Mouse (Mus musculus) lung, adult 2 months (tissue): Measurements from ENCODE around the gene 6030408B16Rik.

ENCODE experiments used
- CTCF ChIP-seq: fragments of 200-500 bp; IDR thresholded peaks from 2 replicates; pipeline ENCODE4 v1.5.1; 2011; ENCODE audit warnings: mild to moderate bottlenecking, low read length, control low read depth; ENCODE audit not compliant: insufficient read depth
- POLR2A ChIP-seq: fragments of 200-500 bp; IDR thresholded peaks from 2 replicates; pipeline ENCODE4 v1.6.1; 2011; ENCODE audit warnings: low read depth, mild to moderate bottlenecking, control low read depth, low read length, borderline replicate concordance; ENCODE audit errors: extremely low read depth

GRCm38 (mm10) chr15:101303830-101304229 lies 10.8 kb downstream of the 6030408B16Rik start:
- TF ChIP-seq POLR2A (no peak), CTCF (no peak)
